Mouse (Mus musculus): Measurements from ENCODE around the gene Def6.

GRCm38 (mm10) chr17:28192754-28193153 is 14.8 kb upstream of the Def6 start:
- TF ChIP-seq HCFC1 (IDR thresholded peaks at IDR 0.05; ENCODE audit: low read depth, low read length) (no peak), CHD1 (IDR thresholded peaks at IDR 0.05; ENCODE audit: low read depth, low read length) (no peak), MYC (IDR thresholded peaks at IDR 0.05; ENCODE audit: low read depth, low read length) (no peak), POLR2A (IDR thresholded peaks at IDR 0.05; ENCODE audit: low read depth, low read length) (no peak), RAD21 (IDR thresholded peaks at IDR 0.05; ENCODE audit: low read depth, low read length) (no peak), EP300 (IDR thresholded peaks at IDR 0.05; ENCODE audit: low read length) (no peak)
